Mouse (Mus musculus): ENCODE results near the gene Ctsa. TPM values are rescaled to one million over a fixed set of nuclear protein-coding genes. Genes with fewer than 3 reads are reported as not detected.
"Not testable (repeated sequence)": the region's sequence is repeated elsewhere in the genome, so short reads cannot be mapped to it uniquely, and the experiment has no call there.

Ctsa gene
- total and polyA plus RNA-seq, 2 experiments from 2014 or later, result 101 to 110 TPM

- DNase-seq (ENCODE audit: low spot score) (no peak), ATAC-seq (ENCODE audit: low FRiP score) (no peak)
- no peaks in the 10 kb centered on the region for H3K9me3 ChIP-seq (ENCODE audit: low read length)
- no peak for TF ChIP-seq CTCF (IDR thresholded peaks at IDR 0.05)
- H3K4me2 ChIP-seq (ENCODE audit: low read depth, low read length, poor library complexity, severe bottlenecking), result no peak overlapping the region
- WGBS, result 43% methylated on average over 1 of the region's 1 CpGs
- H3K4me3 ChIP-seq (ENCODE audit: low read depth, low read length), result no peak overlapping the region
- H3K27me3 ChIP-seq (ENCODE audit: insufficient read depth, low read length), result no peaks in the 10 kb centered on the region
- peaks cover 9% of the 10 kb centered on the region; the same call in 1 of the 2 replicates for H3K4me1 ChIP-seq (ENCODE audit: insufficient read depth, low read length)
- no peak overlapping the region for H3K9ac ChIP-seq (replicated peaks; ENCODE audit: low read length, poor library complexity, severe bottlenecking)
- no peaks in the 10 kb centered on the region for H3K36me3 ChIP-seq (ENCODE audit: insufficient read depth, low read length)
- no peak overlapping the region for H3K27ac ChIP-seq (ENCODE audit: low read depth, low read length)
These were observed 41.6 kb downstream of the Ctsa start for GRCm38 (mm10) chr2:164874239-164874769.

GRCm38 (mm10) chr2:164875648-164876047 is 43.0 kb downstream of the Ctsa start:
- H3K4me2 ChIP-seq (ENCODE audit: low read depth, low read length, poor library complexity, severe bottlenecking); H3K27me3 ChIP-seq (ENCODE audit: insufficient read depth, low read length); DNase-seq (ENCODE audit: low spot score); ATAC-seq (ENCODE audit: low FRiP score); H3K36me3 ChIP-seq (ENCODE audit: insufficient read depth, low read length); H3K9ac ChIP-seq (replicated peaks; ENCODE audit: low read length, poor library complexity, severe bottlenecking); H3K9me3 ChIP-seq (ENCODE audit: low read length); H3K4me1 ChIP-seq (ENCODE audit: insufficient read depth, low read length); H3K27ac ChIP-seq (ENCODE audit: low read depth, low read length); H3K4me3 ChIP-seq (ENCODE audit: low read depth, low read length): not testable (repeated sequence)
- 36% methylated on average over 2 of the region's 2 CpGs for WGBS

GRCm38 (mm10) chr2:164877376-164878215 is 44.9 kb downstream of the Ctsa start:
- H3K36me3 ChIP-seq (ENCODE audit: insufficient read depth, low read length); H3K4me1 ChIP-seq (ENCODE audit: insufficient read depth, low read length); DNase-seq (ENCODE audit: low spot score); H3K27me3 ChIP-seq (ENCODE audit: insufficient read depth, low read length); H3K4me2 ChIP-seq (ENCODE audit: low read depth, low read length, poor library complexity, severe bottlenecking); ATAC-seq (ENCODE audit: low FRiP score); H3K9me3 ChIP-seq (ENCODE audit: low read length); H3K27ac ChIP-seq (ENCODE audit: low read depth, low read length); H3K9ac ChIP-seq (replicated peaks; ENCODE audit: low read length, poor library complexity, severe bottlenecking): not testable (repeated sequence)
- peak overlapping the region; percentile 57; the same call in 1 of the 2 replicates for H3K4me3 ChIP-seq (ENCODE audit: low read depth, low read length)
- 74% methylated on average over 11 of the region's 11 CpGs for WGBS
- peak; percentile 27 for TF ChIP-seq CTCF (IDR thresholded peaks at IDR 0.05)

- peaks cover 9% of the 10 kb centered on the region; the same call in 1 of the 2 replicates for H3K4me1 ChIP-seq (ENCODE audit: insufficient read depth, low read length)
- DNase-seq (ENCODE audit: low spot score) (peak; percentile 55), ATAC-seq (ENCODE audit: low FRiP score) (peak; percentile 55)
- H3K9ac ChIP-seq (replicated peaks; ENCODE audit: low read length, poor library complexity, severe bottlenecking), result peak overlapping the region; percentile 94
- H3K4me3 ChIP-seq (ENCODE audit: low read depth, low read length), result peak overlapping the region; percentile 57
- WGBS, result under 1% methylated on average over 28 of the region's 28 CpGs
- TF ChIP-seq CTCF (IDR thresholded peaks at IDR 0.05), result 0 out of 2 replicates have a peak, but pooled peaks have one; percentile 16
- peak overlapping the region; percentile 95 for H3K4me2 ChIP-seq (ENCODE audit: low read depth, low read length, poor library complexity, severe bottlenecking)
- peaks cover 11% of the 10 kb centered on the region; the same call in 1 of the 2 replicates for H3K36me3 ChIP-seq (ENCODE audit: insufficient read depth, low read length)
- peak overlapping the region; percentile 100 for H3K27ac ChIP-seq (ENCODE audit: low read depth, low read length)
- no peaks in the 10 kb centered on the region for H3K27me3 ChIP-seq (ENCODE audit: insufficient read depth, low read length)
- H3K9me3 ChIP-seq (ENCODE audit: low read length), result no peaks in the 10 kb centered on the region
These were observed 46.0 kb downstream of the Ctsa start for GRCm38 (mm10) chr2:164878509-164879227.

- DNase-seq (ENCODE audit: low spot score) (peak; percentile 90), ATAC-seq (ENCODE audit: low FRiP score) (peak; percentile 91)
- Histone ChIP-seq H3K36me3 (ENCODE audit: insufficient read depth, low read length) (peaks cover 16% of the 10 kb centered on the region), H3K9me3 (ENCODE audit: low read length) (no peaks in the 10 kb centered on the region), H3K4me1 (ENCODE audit: insufficient read depth, low read length) (peaks cover 9% of the 10 kb centered on the region; the same call in 1 of the 2 replicates), H3K9ac (replicated peaks; ENCODE audit: low read length, poor library complexity, severe bottlenecking) (peak within 1 kb of the TSS; percentile 94), H3K4me3 (ENCODE audit: low read depth, low read length) (peak within 1 kb of the TSS; percentile 57), H3K4me2 (ENCODE audit: low read depth, low read length, poor library complexity, severe bottlenecking) (peak within 1 kb of the TSS; percentile 95), H3K27me3 (ENCODE audit: insufficient read depth, low read length) (no peaks in the 10 kb centered on the region), H3K27ac (ENCODE audit: low read depth, low read length) (peak within 1 kb of the TSS; percentile 100)
- TF ChIP-seq CTCF (IDR thresholded peaks at IDR 0.05), result no peak; the same call in 1 of the 2 replicates
- 1% methylated on average over 31 of the region's 40 CpGs for WGBS
These were observed 46.5 kb downstream of the Ctsa start, which contains the start of gene Pcif1 for GRCm38 (mm10) chr2:164879228-164879567. Pcif1 (plus strand) TSS chr2:164879304.
